ENCODE assay signal across 18 mouse cellular contexts in genomic region chr3:34574711-34575350, GRCm38 (mm10).
"Had no signal": no experiment of that assay in that cellular context is flagged by ENCODE, and none has a peak within 500 bp of the region (broad histone marks: within the 10 kb centered on the region; RNA-seq: fewer than 3 reads in every experiment).

No protein-coding gene starts in this region.

- DNase-seq: liver, postnatal 0 days; lung, adult 2 months; lung, postnatal 14 days; lung, postnatal 36 days; midbrain, embryonic 14.5 days; right cerebral cortex, postnatal 14 days; thymus, adult 2 months; thymus, postnatal 25 days; thymus, postnatal 4 days had no signal

- ATAC-seq: liver, postnatal 0 days; lung, postnatal 0 days; midbrain, embryonic 16.5 days had no signal

- H3K27me3 ChIP-seq: liver, embryonic 15.5 days; lung, embryonic 15.5 days; megakaryocyte, embryonic 14.5 days; neural tube, embryonic 12.5 days; stomach, embryonic 15.5 days had no signal

- H3K9me3 ChIP-seq: liver, embryonic 15.5 days; lung, embryonic 15.5 days; neural tube, embryonic 12.5 days; stomach, embryonic 15.5 days had no signal

- H3K4me3 ChIP-seq: liver, embryonic 15.5 days; lung, embryonic 15.5 days; megakaryocyte, embryonic 14.5 days; neural tube, embryonic 12.5 days; stomach, embryonic 15.5 days had no signal

- H3K36me3 ChIP-seq: liver, embryonic 15.5 days; lung, embryonic 15.5 days; neural tube, embryonic 12.5 days; stomach, embryonic 15.5 days had no signal

- H3K9ac ChIP-seq: liver, embryonic 15.5 days; liver, postnatal 0 days; lung, embryonic 15.5 days; neural tube, embryonic 12.5 days; stomach, embryonic 15.5 days had no signal

- H3K4me1 ChIP-seq: liver, embryonic 15.5 days; lung, embryonic 15.5 days; megakaryocyte, embryonic 14.5 days; stomach, embryonic 15.5 days had no signal

- H3K27ac ChIP-seq: liver, embryonic 15.5 days; lung, embryonic 15.5 days; macrophage; neural tube, embryonic 12.5 days; stomach, embryonic 15.5 days; stomach, postnatal 0 days had no signal

- H3K4me2 ChIP-seq: liver, embryonic 15.5 days; lung, embryonic 15.5 days; neural tube, embryonic 12.5 days; stomach, embryonic 15.5 days had no signal
